Mouse (Mus musculus) cortical plate, adult 2 months (tissue): ENCODE data around the gene Pax3.

ENCODE experiments used
- CTCF ChIP-seq: fragments of 200-500 bp; IDR thresholded peaks from 2 replicates; pipeline ENCODE4 v1.5.1; 2011; ENCODE audit warnings: mild to moderate bottlenecking, control low read depth, low read length; ENCODE audit not compliant: insufficient read depth; ENCODE audit errors: extremely low read depth
- POLR2A ChIP-seq: fragments of 200-500 bp; IDR thresholded peaks from 2 replicates; pipeline ENCODE4 v1.6.1; 2011; ENCODE audit warnings: mild to moderate bottlenecking, low read length, control low read depth; ENCODE audit not compliant: insufficient read depth; ENCODE audit errors: extremely low read depth

- no peak for TF ChIP-seq CTCF
- TF ChIP-seq POLR2A = no peak
These were observed 19.0 kb upstream of the Pax3 start for GRCm38 (mm10) chr1:78215749-78216508.
